Mouse (Mus musculus) kidney, embryonic 16.5 days (tissue): Measurements from ENCODE around the gene Pygm. TPM values are rescaled to one million over a fixed set of nuclear protein-coding genes. Genes with fewer than 3 reads are reported as not detected.

ENCODE experiments used
- microRNA-seq: library from miRNA; unstranded; fragments of <30 nt; microRNA quantifications from one replicate; pipeline ENCODE4, GENCODE M21; 2016
- polyA plus RNA-seq: library from polyadenylated mRNA; unstranded; fragments of >200 nt; fragmentation: Nextera tagmentation; extraction: Ambion mirVana; gene quantifications from 2 replicates; pipeline ENCODE4 v1.2.1, GENCODE M21; 2015

Gene Pygm
- polyA plus RNA-seq, 1 experiment from 2014 or later, result 38.3 TPM

Small RNA genes lying within 50 kb of the gene (microRNA-seq; reads per million reads assigned to microRNA genes)
- gene Mir6989, result not detected

Other genes starting within 250 kb of the Pygm start
- gene Batf2, start 243.4 kb upstream of the Pygm start, polyA plus RNA-seq, result 0.47 and 0.84 TPM in 2 replicates
- 111 and 113 TPM in 2 replicates for gene Arl2, start 242.9 kb upstream of the Pygm start, polyA plus RNA-seq
- gene Majin, start 200.0 kb upstream of the Pygm start, polyA plus RNA-seq, result not detected in 2 replicates
- 0.73 and 1.4 TPM in 2 replicates for gene Gpha2, start 158.0 kb upstream of the Pygm start, polyA plus RNA-seq
- gene Ppp2r5b, start 148.5 kb upstream of the Pygm start, polyA plus RNA-seq, result 27.5 and 31.0 TPM in 2 replicates
- gene Atg2a, start 142.7 kb upstream of the Pygm start, polyA plus RNA-seq, result 12.1 and 13.1 TPM in 2 replicates
- 84.2 and 89.5 TPM in 2 replicates for gene Ehd1, start 107.7 kb upstream of the Pygm start, polyA plus RNA-seq
- 0.80 and 1.5 TPM in 2 replicates for gene Cdc42bpg, start 77.9 kb upstream of the Pygm start, polyA plus RNA-seq
- gene Men1, start 49.4 kb upstream of the Pygm start, polyA plus RNA-seq, result 93.0 and 96.2 TPM in 2 replicates
- 25.9 and 28.7 TPM in 2 replicates for gene Map4k2, start 43.3 kb upstream of the Pygm start, polyA plus RNA-seq
- gene Sf1, start 20.7 kb upstream of the Pygm start, polyA plus RNA-seq, result 132 and 150 TPM in 2 replicates
- 105 and 121 TPM in 2 replicates for gene Rasgrp2, start 14.9 kb downstream of the Pygm start, polyA plus RNA-seq
- 6.0 and 6.2 TPM in 2 replicates for gene Nrxn2, start 34.3 kb downstream of the Pygm start, polyA plus RNA-seq
- 27.4 and 27.7 TPM in 2 replicates for gene Slc22a12, start 158.6 kb downstream of the Pygm start, polyA plus RNA-seq